Mouse (Mus musculus) erythroblast, embryonic 14.5 days (primary cell): ENCODE measurements around the gene Spats2l. TPM values are rescaled to one million over a fixed set of nuclear protein-coding genes. Genes with fewer than 3 reads are reported as not detected.

ENCODE experiments used
- H3K27me3 ChIP-seq: 2 replicates; pipeline ENCODE4 v1.6.1; 2012; ENCODE audit warnings: inconsistent platforms; ENCODE audit not compliant: control insufficient read depth
- H3K36me3 ChIP-seq: 2 replicates; pipeline ENCODE4 v1.6.1; 2012; ENCODE audit warnings: mild to moderate bottlenecking, inconsistent platforms; ENCODE audit not compliant: control insufficient read depth
- H3K4me1 ChIP-seq: 2 replicates; pipeline ENCODE4 v1.6.1; 2012; ENCODE audit warnings: inconsistent platforms; ENCODE audit not compliant: control insufficient read depth
- H3K4me3 ChIP-seq: replicated peaks from 2 replicates; pipeline ENCODE3; 2012; ENCODE audit warnings: moderate library complexity, mild to moderate bottlenecking, inconsistent platforms
- H3K9me3 ChIP-seq: 2 replicates; pipeline ENCODE4 v1.6.1; 2012; ENCODE audit warnings: low read length, inconsistent platforms, mixed read lengths; ENCODE audit not compliant: control insufficient read depth
- GATA1 ChIP-seq: IDR thresholded peaks from 2 replicates; pipeline ENCODE4 v1.6.1; 2012; ENCODE audit warnings: low read length, inconsistent platforms, mixed read lengths
- TAL1 ChIP-seq: IDR thresholded peaks from 3 replicates; pipeline ENCODE4 v1.6.1; 2012; ENCODE audit warnings: low read length, inconsistent platforms, mixed read lengths
- polyA plus RNA-seq: library from polyadenylated mRNA; stranded (reverse); fragments of >175 nt; gene quantifications from 2 replicates; pipeline ENCODE4 v1.2.3, GENCODE M21; 2012

Spats2l gene
- polyA plus RNA-seq, 1 experiment = not detected

DNA sequence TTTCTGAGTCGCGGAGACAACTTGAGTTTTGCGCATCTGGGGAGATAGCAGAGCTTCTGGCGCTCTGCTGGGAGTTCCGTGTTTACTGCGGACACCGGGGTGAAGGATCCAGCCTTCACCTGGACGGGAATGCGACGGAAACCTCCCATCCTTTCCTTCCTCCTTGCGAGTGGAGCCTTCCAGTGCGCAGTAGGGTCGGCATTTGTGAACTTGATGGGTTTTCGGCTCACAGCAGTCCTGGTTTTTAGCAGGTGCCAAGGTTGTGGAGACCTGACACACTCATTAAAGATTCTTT, 1.5 kb downstream of the Spats2l start:
- Histone ChIP-seq H3K27me3 (peaks cover 41% of the 10 kb centered on the region), H3K4me1 (no peaks in the 10 kb centered on the region), H3K9me3 (no peaks in the 10 kb centered on the region; the same call in 1 of the 2 replicates), H3K36me3 (no peaks in the 10 kb centered on the region), H3K4me3 (peak overlapping the region; percentile 53)
- TF ChIP-seq TAL1 (no peak), GATA1 (no peak)

DNA sequence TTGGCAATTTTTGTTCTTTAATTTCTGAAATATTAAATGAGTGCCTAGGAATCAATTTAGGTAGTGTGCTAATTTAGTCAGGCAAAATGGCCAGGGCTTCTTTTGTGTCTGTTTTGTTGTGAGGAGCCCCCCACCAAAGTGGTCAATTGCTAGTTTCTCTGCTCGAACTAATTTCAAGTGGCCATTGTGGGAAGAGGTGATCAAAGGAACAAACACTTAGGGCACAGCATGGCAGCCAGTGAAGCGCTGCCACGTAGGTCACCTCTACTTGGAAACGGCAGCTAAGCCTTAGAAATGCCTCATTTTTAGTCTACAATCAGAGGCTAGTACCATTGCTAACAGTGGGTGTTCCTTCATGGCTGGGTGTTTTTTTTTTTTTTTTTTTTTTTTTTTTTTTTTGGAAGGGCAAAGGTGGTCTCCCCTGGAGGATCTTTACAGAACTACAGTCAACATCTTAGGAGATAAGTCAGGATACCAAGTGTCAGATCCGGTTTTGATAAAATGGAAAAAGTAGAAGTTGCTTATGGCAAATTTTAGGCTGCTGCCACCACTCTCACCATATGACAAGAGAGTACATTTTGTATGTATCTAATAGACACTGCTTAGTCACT, 2.8 kb downstream of the Spats2l start:
- no peaks in the 10 kb centered on the region for H3K4me1 ChIP-seq
- TF ChIP-seq TAL1 (no peak), GATA1 (no peak)
- H3K4me3 ChIP-seq = no peak overlapping the region
- peaks cover 41% of the 10 kb centered on the region for H3K27me3 ChIP-seq
- no peaks in the 10 kb centered on the region for H3K36me3 ChIP-seq
- H3K9me3 ChIP-seq = no peaks in the 10 kb centered on the region; the same call in 1 of the 2 replicates

DNA sequence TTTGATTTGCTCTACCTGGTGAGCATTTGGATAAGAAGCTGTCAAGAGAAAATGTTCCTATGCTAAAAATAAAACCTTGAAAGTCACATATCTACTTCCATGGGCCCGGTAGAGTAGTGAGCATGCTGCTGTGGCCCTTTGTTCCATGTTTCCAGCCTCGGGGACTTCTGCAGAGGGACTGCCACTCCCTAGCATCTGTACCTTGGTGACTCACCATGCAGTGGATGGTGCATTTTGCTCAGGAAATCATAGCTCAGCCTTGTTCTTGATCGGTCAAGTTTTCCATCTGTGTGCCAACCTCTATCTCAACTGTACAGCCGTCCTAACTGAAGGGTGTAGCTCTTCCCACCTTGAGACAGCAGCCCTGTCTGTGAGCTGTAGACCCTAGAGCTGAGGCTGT, 10.3 kb downstream of the Spats2l start:
- Histone ChIP-seq H3K4me1 (no peaks in the 10 kb centered on the region), H3K9me3 (no peaks in the 10 kb centered on the region), H3K36me3 (no peaks in the 10 kb centered on the region), H3K4me3 (no peak overlapping the region), H3K27me3 (no peaks in the 10 kb centered on the region)
- TF ChIP-seq GATA1 (no peak), TAL1 (no peak)

DNA sequence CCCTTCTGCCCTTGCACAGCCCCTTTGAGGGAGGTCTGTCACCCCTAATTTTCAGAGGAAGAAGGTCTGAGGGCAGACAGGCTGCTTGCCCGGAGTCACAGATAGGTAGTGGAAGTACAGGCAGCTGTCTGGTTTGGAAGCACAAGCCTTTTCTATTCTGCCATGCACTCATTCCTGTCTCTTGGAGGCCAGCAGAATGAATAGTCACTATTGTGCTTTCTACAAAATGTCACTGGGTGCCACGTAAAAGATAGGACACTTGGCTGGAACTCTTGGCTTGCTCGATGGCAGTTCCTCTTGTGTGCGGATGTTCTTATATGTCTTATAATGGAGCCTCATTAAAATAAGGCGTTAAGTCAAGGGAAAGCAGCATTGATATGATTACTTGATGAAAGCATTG, 15.9 kb downstream of the Spats2l start:
- TF ChIP-seq GATA1 (no peak), TAL1 (no peak)
- H3K27me3 ChIP-seq = no peaks in the 10 kb centered on the region

DNA sequence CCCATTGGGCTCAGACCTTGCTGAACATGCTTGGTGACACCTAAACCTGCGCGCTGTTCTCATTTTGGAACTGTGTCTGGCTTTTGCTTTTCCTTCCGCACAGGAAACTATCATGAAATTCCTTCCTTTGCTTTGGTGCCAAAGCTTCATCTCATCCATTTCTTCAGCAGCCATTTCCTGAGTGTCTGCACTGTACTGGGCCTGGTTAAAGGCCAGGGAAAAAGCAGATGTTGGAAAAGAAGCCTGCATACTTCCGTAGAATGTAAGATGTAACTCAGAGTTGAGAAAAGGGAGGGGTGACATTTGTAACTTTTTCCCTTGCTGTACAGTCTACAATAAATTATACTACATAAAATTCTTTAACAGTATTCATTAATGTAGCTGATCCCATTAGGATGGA, 18.2 kb downstream of the Spats2l start:
- Histone ChIP-seq H3K27me3 (no peaks in the 10 kb centered on the region), H3K9me3 (no peaks in the 10 kb centered on the region), H3K4me1 (no peaks in the 10 kb centered on the region), H3K4me3 (no peak overlapping the region), H3K36me3 (no peaks in the 10 kb centered on the region)
- TF ChIP-seq GATA1 = no peak
- no peak for TF ChIP-seq TAL1

More for the DNA sequence above, 15.9 kb downstream of the Spats2l start:
- Histone ChIP-seq H3K36me3 (no peaks in the 10 kb centered on the region), H3K4me3 (no peak overlapping the region), H3K4me1 (no peaks in the 10 kb centered on the region), H3K9me3 (no peaks in the 10 kb centered on the region)

DNA sequence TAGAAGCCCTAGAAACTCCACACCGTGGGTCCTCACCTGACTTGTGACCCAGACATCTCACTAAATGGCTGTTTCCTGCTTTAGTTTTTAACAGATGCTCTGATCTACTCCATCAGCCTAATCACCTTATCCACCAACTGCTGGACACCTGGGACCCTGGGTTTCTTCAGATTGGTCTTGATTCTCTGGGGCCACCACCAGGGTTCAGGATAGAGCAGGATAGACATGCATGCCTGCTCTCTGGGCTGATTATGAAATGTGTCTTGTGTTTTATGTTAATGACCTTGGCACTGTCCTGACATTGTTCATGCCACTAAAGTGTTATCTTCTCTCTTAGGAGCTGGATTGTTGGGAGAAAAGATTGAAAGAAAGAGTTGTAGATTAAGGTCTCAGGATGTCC, 21.9 kb downstream of the Spats2l start:
- Histone ChIP-seq H3K4me3 (no peak overlapping the region), H3K36me3 (no peaks in the 10 kb centered on the region), H3K9me3 (no peaks in the 10 kb centered on the region), H3K27me3 (no peaks in the 10 kb centered on the region), H3K4me1 (no peaks in the 10 kb centered on the region)
- TF ChIP-seq TAL1 (no peak), GATA1 (no peak)

DNA sequence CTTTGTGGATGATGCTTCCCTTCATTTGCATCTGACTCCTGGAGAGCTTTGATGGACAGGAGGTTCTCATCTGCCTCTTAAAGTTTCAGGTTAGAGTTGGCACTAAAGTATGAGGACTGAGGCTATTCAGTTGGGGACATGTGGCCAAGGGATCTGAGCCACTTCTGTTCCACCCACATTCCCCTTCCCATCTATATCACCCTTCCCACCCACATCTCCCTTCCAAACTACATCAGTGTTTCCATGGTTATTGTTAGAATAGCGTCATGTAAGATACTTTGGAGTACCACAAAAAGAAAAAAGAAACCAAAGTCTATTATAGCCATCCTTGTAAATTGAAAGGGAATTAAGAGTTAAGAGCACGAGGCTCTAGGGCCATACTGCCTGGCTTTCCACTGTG, 25.4 kb downstream of the Spats2l start:
- H3K4me3 ChIP-seq = no peak overlapping the region
- no peak for TF ChIP-seq GATA1
- TF ChIP-seq TAL1 = no peak
- H3K27me3 ChIP-seq = no peaks in the 10 kb centered on the region
- H3K9me3 ChIP-seq = no peaks in the 10 kb centered on the region
- no peaks in the 10 kb centered on the region for H3K36me3 ChIP-seq
- no peaks in the 10 kb centered on the region for H3K4me1 ChIP-seq

DNA sequence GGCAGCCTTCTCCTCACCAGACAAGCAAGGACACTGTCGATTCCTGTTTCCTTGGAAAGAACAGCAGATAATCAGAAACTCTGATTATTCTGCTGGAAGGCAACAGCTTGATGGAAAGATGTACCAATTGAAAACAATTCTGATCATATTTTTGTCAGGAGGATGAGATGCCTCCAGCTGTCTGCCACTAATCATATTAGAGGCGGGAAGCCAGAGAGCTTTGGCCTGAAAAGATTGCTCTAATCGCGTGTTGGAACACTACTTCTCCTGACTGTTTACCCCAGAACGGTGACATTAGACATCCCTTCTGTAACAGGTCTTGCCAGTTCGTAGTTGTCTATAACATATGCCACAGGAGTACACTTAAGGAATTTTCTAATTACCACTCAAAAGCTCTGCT, 26.9 kb downstream of the Spats2l start:
- no peak overlapping the region for H3K4me3 ChIP-seq
- no peaks in the 10 kb centered on the region for H3K27me3 ChIP-seq
- no peaks in the 10 kb centered on the region for H3K4me1 ChIP-seq
- no peak for TF ChIP-seq GATA1
- TF ChIP-seq TAL1 = no peak
- no peaks in the 10 kb centered on the region for H3K9me3 ChIP-seq
- H3K36me3 ChIP-seq = no peaks in the 10 kb centered on the region; the same call in 1 of the 2 replicates

DNA sequence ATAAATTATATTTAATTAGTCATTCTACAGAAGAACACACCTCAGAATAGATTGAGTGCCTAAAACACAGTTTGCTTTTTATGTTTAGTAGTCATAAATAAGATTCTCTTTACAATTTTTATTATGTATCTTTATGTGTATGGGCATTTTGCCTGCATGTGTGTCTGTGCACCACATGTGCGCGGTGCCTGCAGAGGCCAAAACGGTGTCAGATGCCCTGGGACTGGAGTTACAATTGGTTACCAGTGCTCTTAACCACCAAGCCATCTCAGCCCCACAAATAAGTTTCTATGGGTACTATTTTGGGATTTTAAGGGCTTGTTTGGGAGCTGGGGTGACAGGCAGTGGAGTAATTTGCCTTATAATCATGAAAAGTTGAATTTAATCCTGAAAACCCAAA, 32.2 kb downstream of the Spats2l start:
- TF ChIP-seq TAL1 (no peak), GATA1 (no peak)
- H3K36me3 ChIP-seq = no peaks in the 10 kb centered on the region; the same call in 1 of the 2 replicates
- H3K4me3 ChIP-seq = no peak overlapping the region
- H3K27me3 ChIP-seq = no peaks in the 10 kb centered on the region
- H3K9me3 ChIP-seq = no peaks in the 10 kb centered on the region
- H3K4me1 ChIP-seq = no peaks in the 10 kb centered on the region

DNA sequence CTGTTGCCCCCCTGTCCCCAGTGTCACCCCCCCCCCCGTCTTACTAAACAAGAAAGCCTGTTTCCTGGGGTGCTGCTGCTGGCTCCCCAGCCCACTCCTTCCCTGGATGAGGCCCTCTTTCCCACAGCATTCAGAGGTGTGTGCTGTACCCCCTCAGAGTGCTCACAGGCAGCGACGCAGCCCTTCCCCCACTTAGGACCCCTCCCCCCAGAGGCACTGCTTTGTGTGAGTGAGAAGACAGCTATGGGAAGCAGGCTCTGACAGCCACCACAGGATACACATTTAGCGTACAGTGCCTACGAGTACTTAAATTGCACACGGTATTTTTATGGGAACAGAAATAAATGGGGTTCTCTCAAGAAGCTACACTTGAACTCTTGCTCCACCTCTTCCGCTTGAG, 33.9 kb downstream of the Spats2l start:
- no peak for TF ChIP-seq TAL1
- no peak for TF ChIP-seq GATA1
- Histone ChIP-seq H3K36me3 (no peaks in the 10 kb centered on the region; the same call in 1 of the 2 replicates), H3K4me3 (no peak overlapping the region), H3K27me3 (no peaks in the 10 kb centered on the region), H3K9me3 (no peaks in the 10 kb centered on the region), H3K4me1 (no peaks in the 10 kb centered on the region)
